Mouse (Mus musculus) ovary, postnatal 14 days (tissue): ENCODE data around the gene Camk1d.

Experiments used
- DNase-seq: peaks from one replicate; pipeline ENCODE4 v3.0.0; 2022; ENCODE audit warnings: low spot score

Camk1d gene

DNA sequence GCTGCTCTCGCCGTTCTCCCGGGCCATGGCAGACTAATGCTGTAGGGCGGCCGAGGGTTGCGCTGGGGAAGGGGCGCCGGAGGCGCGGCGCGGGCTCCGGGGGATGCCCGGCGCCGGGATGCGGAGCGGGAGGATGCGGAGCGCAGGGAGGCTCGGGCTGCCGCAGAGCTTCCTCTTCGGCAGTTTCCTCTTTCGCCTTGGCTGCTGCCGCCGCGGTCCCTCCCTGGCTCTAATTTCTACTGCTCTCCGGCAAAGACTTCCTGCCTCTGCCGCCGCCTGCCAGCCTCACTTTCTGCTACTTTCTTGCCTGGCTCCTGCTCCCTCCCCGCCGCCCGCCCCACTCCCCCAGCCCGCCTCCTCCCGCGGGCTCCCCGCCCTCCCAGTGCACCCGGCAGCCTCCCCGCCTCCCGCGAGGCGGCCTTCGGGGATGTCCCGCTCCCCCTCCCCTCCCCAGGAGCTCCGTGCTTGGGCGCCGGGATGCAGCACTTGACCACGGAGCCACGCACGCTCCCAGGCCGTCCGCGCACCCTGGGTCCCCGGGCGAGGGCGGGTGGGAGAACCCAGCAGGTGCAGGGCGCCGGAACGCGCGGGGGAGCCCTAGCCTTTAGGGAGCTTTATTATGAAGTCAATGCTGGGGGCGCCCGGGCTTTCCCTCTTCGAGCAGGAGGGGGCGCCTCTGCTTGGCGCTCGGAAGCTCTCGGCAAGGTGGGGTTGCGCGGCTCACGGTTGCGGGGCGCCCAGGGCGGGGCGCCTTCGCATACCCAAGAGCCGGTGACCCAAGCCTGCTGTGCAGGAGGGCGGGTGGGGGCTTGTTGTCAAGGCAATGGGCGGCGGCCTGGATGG, at the start of gene Camk1d:
Camk1d (minus strand) TSS at position 305 of the 843 bp plus-strand sequence.
- DNase-seq, result peak; percentile 43

DNA sequence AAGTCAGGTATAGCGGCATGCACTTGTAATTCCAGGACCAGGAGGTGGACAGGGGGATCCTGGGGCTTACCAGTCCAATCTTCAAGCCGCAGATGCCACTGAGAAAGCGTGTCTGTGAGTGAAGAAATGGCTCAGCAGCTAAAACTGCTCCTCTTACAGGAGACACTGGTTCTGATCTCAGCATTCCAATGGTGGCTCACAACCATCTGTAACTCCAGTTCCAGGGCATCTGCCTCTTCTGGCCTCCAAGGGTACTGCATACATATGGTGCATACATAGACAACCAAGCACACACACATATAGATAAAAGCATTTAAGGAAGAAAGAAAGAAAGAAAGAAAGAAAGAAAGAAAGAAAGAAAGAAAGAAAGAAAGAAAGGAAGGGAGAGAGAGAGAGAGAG, 47.7 kb upstream of the Camk1d start:
- no peak for DNase-seq

GRCm38 (mm10) chr2:5760479-5761008, 46.2 kb upstream of the Camk1d start:
- DNase-seq, result no peak

- no peak for DNase-seq
Measured at GRCm38 (mm10) chr2:5758569-5758968, 44.3 kb upstream of the Camk1d start.

DNA sequence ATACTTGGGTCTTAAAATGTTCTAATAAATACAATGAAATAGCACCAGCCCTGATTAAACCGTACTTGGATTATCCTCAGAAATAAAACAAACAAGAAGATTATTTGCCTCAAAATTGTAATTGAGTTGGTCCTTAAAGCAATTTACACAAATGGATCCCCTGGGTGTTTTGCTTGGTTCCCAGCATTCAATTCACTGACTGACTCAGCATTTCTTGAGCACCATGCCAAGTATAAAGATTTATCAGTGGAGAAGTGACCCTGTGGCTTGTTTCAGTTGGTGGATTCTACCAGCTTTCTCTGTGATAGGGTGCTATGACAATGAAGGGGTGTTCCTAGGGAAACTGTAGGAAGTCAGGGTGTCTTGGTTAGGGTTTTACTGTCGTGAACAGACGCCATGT, 36.6 kb upstream of the Camk1d start:
- no peak for DNase-seq

DNA sequence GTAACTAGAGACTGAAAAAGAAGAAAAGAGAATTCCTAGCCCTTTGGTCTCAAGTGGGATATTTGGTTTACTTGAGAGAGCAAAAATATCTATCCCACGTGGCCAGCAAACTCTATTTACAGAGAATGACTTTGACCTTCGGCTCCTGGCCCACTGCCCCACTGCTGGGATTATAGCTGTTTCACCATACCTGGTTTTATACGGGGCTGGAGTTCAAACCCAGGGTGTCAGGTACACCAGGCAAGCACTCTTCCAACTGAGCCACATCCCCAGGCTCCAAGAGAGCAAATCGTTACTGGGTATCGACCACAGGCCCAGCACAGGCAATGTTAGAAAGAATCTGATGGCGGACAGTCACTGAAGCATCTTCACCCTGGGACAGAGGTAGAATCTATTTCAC, 34.9 kb upstream of the Camk1d start:
- DNase-seq, result no peak

GRCm38 (mm10) chr2:5747545-5748043, 33.3 kb upstream of the Camk1d start:
- DNase-seq, result no peak

GRCm38 (mm10) chr2:5746529-5746928, 32.2 kb upstream of the Camk1d start:
- no peak for DNase-seq

GRCm38 (mm10) chr2:5743886-5744285, 29.6 kb upstream of the Camk1d start:
- DNase-seq, result no peak

GRCm38 (mm10) chr2:5740913-5741312, 26.6 kb upstream of the Camk1d start:
- DNase-seq, result no peak

GRCm38 (mm10) chr2:5735881-5736280, 21.6 kb upstream of the Camk1d start:
- no peak for DNase-seq

DNA sequence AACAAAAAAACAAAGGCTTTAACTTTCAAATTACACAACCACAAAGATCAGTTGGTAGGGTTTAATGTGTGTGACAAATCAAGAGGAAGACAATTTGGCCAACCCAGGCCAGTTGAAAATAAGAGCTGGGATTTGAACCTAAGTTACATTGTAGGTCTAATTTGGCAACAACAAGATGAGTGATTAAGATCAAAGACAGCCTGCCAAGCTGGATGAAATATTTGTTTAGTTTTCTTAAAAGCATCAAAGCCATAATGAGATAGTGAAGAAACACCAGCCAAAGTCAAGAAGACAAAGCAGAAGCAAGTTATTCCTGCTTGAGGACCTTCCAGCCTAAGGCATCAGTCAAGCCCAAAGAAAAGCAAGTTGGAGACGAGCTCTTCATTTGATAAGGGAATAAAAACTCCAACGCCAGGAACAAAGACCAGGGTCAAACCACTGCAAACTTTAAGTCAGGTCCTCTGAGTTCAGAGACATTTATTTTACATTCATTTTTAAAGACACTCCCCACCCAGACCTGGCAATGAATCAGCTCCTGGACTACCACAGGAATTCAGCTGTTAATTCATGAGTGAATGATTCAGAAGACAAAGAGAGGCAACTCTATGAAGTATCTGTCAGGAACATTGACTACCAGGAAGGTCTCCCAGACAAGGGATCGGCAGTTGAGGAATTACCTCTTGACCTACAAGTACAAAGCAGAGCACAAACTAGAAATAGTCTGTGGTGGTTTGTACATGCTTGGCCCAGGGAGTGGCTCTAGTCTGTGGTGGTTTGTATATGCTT, 19.2 kb upstream of the Camk1d start:
- DNase-seq, result no peak

- no peak for DNase-seq
Measured at GRCm38 (mm10) chr2:5732047-5732446, 17.7 kb upstream of the Camk1d start.

- DNase-seq, result no peak
Measured at GRCm38 (mm10) chr2:5730364-5730792, 16.1 kb upstream of the Camk1d start.

DNA sequence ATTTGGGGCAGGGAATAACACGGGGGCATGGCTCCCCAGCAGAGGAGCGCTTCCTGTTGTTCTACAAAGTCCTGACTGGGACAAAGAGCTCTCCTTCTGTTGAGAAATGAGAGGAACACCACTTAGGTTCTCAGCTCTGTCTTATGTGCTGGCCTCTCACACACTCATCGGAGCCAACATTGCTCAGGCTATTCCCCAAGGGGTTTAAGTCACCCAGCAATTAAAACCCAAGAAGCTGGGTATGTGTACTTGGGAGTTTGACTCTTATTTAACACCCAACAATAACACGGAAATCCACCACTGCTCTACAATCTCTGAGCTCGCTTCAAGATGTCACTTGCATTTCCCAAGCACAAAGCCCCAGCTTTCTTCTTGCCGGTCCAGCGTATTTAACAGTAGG, 15.6 kb upstream of the Camk1d start:
- no peak for DNase-seq

- no peak for DNase-seq
Measured at GRCm38 (mm10) chr2:5725028-5725701, 10.8 kb upstream of the Camk1d start.

GRCm38 (mm10) chr2:5717675-5718074, 3.4 kb upstream of the Camk1d start:
- no peak for DNase-seq

DNA sequence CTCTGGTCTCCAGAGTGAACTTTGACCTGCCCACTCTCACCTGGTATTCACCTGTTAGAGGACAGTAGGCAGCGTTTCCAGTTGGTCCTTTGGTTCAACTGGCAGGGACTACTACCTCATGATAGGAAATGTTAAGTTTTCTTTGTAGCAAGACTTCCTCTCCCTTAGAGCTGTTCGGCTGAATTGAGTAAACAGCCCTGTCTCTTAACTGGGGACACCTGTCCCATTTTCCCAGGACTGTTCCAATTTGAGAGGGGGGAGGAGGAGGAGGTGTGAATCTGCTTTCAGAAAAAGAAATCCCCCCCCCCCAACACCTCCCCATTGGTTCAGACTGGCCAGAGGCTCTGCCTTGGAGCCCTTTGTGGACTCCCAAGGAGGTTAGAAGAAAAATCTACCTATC, 1.2 kb upstream of the Camk1d start:
- DNase-seq, result no peak

DNA sequence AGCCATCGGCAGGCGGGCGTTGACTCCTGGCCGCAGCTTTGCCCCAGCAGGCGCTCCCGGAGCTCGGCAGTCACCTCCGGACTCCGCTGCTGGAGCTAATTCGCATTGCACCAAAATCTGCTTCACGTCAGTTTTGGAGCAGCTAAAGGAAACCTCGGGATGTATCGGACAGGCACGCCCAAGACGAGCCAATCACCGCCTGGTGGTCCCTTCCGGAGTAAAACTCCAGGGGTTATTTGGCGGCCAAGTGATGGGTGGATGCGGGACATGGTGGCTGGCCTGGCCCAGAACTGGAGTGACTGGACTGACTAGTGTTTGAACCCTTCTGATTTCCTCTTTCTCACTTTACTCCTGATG, 717 bp upstream of the Camk1d start:
- DNase-seq, result peak; percentile 23

DNA sequence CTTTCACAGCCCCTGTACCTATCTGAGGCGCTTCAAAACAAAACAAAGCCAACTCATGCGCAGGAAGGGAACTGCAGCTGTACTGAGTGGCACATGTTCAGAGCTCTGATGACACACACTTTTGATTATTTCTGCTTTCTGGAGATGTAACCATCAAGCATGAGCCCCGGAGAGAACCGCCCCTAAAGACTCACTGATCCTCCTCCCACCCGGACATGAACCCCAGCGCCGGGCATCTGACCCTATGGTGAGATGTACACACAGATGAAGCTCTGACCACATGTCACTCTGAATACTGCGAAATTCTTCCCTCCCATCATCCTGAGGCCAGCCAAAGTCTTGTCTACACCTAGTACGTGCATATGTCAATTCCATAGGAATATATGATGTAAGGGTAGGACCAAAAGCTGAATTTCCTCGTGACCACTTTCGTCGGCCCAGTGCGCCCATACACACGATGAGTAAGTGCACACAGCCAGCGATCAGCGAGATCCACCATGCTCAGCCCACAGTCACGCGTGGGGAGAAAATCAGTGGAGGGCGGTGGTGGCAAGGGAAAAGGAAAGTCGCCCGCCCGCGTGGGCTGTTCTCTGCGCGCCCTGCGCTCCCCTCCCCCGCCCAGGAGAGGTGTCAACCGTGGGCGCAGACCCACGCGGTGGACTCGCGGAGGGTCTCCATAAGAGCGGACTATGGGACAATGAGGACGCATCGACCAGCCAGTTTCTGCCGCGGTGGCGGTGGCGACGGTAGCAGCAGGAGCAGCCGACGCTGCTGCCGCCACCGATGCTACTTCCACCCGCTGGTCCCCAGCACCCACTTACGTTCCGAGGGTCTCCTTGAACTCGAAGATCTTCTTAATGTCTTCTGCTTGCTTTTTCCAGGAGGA, 747 bp downstream of the Camk1d start:
- no peak for DNase-seq

GRCm38 (mm10) chr2:5712255-5712654, 2.1 kb downstream of the Camk1d start:
- no peak for DNase-seq
